Mouse (Mus musculus) adipocyte (in vitro differentiated cells): ENCODE data around the gene Gm10300.
A peak's percentile ranks its signal among the peaks of the same experiment; 100 is the strongest.

Source experiments
- DNase-seq: peaks from one replicate; pipeline ENCODE4 v3.0.0-alpha.2; 2016; ENCODE audit warnings: low spot score

Gene Gm10300

DNA sequence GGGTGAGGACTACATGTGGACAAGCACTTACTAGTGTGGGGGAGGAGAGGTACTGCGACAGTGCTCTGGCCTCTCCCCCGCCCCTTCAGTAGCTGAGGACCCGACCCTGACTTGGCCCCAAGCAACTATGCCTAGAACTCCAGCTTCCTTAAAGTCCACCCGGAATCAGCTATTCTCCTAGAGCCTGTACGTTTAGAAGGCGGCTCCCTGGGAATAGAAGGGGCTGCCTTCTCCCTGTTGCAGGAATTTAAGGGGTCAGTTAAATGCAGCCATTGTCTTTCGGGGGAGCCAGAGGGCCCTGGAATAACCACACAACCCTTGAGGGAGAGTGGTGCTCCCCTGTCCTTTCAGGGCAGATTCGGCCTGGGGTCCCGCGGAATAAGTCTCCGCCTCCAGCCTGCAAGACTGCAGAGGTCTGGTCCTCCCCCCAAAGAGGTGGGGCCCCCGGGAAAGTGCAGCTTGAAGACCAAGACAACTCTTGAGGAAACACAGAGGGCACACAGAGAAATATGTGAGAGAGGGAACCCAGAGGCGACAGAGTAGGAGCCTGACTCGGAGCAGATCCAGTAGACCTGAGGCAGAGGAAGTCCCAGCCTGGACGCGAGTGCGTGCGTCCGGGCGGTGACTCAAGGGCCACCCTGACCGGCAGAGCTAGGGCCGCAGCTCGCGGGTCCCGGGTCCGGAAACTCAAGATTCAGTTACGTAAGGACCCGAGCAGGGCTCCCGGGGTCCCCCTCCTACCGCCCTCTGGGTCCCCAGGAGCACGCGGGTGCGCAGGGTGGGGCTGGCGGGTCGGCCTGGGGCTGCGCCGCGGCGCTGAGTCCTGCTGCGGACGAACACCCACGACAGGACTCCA lies at the start of gene Gm10300:
TSS of gene Gm10300 (plus strand) at position 621 of the 856 bp plus-strand sequence.
- no peak for DNase-seq

DNA sequence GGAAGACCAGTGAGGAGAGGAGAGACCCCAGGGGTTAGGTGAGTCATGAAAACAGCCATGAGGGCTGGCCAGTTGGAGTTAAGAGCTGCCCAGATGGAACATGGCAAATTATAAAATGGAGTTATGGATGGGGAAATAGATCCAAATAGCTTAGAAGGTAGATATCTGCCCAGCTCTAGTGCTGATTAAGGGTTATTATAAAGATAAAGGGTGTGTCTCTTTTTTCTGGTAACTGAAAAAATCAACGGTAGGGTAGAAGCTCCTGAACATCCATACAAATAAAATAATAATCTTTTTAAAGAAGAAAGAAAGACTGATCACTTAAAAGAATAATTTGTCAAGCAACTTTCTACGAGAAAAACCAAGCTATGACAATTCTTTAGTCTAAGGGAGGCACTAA lies 49.2 kb upstream of the Gm10300 start:
- DNase-seq, result no peak

DNA sequence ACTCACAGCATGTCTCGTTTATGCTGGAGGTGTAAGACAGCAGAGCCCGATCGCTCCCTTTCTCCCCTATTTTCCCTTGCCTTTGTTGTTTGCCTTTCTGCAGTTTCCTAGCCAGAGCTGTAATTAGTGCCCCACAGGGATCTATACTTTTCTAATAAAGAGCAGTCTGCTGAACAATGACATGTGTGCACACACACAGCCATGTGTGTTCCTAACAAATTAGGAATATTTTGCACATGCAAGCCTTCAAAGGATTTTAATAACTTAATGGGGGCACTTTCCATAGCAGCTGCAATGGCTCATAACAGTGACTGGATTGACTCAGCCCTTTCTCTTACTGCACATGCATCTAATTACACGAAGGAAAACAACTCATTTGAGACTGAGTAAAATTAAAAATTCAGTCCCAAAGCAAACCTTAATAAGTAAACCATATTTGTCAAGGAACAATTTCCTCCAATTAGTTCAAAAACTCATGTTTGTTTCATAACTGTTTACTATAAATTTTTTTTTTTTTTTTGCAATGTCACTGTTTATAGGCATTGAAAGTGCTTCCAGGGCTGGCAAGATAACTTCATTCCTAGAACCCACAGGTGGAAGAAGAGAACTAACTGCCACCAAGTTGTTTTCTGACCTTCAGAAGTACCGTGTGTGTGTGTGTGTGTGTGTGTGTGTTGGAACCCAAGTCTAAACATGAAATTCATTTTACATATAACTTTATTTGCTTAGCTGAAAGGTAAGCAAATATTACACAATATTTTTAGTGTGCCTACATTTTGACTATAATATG lies 48.6 kb upstream of the Gm10300 start:
- no peak for DNase-seq

DNA sequence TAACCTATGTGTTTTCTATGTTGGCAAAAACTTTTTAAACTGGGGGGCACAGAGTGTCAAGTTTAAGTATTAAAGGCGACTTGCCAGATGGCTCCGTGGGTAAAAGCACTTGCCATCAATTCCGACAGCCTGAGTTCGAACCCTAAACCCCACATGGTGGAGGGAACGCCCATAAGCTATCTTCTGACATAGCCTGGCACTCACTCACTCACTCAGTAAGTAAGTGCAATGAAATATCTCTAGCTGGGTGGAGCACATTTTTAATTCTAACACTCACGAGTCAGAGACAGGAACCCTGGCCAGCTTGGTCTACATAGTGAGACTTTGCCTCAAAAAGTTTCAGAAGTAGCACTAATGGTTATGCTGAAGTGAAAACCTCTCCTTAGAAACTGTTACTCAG lies 47.3 kb upstream of the Gm10300 start:
- DNase-seq, result no peak

DNA sequence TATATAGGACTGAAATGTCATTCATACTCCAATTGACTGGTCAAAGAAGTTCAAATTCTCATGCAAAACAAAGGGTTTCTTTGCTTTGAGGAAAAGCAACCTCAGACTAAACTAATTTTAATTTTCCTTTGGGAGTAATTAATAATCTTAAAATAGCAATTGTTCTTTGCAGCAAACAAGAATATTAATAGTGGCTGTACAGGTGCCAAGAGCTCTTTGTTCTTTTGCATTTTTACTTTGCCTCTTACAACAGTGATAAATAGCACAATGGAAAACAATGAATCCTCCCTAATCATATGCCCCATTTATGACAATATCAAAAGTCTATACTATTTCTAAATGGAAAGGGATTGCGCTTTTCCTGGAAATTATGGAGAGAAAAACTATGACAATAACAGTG lies 46.7 kb upstream of the Gm10300 start:
- no peak for DNase-seq

DNA sequence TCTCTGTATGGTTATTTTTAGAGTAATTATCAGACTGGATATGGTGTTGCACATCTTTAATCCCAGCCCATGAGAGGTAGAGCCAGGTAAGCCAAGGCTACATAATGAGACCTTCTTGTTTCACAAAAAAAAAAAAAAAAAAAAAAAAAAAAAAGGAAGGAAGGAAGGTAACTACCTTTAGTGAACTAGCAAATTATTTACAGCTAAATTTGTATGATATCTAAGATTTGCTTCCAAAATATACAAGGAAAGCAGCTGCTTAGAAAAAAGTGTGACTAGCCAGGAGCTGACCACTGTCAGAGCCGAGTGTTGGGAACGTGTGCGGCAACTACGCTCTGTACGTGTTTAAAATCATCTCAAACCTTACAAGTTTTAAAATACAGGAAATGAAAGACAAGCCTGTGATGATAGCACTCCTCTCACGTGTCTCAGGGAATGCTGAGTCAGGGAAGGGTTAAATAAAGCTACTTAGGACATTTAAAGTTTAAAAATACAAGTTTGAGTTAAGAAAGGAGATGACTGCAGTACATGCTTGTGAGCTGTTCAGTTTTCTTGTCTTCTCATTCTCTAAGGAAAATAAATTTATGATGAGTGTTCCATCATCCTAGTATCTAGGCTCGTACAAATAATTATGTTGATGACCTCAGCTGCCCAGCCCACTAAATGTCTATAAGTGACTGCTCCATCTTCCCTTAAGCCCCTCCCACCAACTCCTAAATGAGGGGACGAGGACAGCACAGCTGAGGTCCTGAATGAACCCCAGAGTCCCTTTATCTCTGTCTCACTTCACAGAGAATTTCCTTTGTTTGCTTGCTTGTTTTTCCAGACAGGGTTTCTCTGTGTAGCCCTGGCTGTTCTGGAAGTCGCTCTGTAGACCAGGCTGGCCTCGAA lies 44.4 kb upstream of the Gm10300 start:
- DNase-seq, result no peak

DNA sequence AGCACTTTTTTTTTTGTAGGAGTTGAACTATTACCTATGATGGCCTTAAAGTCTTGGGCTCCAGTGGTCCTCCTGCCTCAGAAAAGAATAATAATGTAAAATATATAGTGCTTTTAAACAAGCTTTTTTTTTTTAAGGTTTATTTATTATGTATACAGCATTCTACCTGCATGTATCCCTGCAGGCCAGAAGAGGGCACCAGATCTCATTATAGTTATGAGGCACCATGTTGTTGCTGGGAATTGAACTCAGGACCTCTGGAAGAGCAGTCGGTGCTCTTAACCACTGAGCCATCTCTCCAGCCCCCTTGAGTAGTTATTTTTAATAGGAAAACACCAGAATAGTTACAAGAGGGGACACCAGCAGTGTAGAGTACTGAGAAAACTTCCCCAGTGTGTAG lies 41.3 kb upstream of the Gm10300 start:
- DNase-seq, result no peak

DNA sequence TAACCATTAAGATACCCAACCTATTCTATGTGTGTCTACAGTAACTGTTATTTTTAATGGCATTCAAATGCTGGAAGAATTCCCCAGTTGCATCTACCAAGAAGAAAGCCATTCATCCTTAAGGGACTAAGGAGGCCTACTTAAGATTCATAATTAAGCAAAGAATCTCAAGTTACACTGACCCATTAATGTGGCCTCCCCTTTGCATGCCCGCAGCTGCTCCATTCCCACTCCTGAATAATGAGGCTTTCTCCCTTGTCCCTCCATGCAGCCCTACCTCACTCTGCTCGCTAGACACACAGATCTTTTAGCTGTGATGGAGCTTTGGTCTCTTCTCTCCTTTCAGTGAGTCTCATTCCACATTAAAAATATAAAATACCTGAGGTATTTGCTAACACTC lies 40.3 kb upstream of the Gm10300 start:
- no peak for DNase-seq

DNA sequence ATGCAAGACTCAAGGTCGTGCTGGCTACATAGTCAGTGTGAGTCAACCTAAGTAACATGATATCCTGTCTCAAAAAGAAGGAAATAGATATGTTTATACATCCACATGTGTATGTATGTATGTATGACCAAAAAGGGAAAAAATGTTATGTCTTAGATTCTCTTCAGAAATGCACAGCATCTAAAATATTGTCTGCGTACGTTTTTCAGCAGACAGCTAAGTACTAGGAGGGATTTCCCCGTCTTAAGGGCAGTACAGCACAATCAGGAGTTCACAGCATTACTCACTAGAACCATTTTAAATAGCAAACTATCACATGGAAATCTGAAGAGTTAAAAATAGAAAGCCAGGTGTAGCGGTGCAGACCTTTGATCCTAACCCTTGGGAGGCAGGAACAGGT lies 37.4 kb upstream of the Gm10300 start:
- DNase-seq, result no peak

DNA sequence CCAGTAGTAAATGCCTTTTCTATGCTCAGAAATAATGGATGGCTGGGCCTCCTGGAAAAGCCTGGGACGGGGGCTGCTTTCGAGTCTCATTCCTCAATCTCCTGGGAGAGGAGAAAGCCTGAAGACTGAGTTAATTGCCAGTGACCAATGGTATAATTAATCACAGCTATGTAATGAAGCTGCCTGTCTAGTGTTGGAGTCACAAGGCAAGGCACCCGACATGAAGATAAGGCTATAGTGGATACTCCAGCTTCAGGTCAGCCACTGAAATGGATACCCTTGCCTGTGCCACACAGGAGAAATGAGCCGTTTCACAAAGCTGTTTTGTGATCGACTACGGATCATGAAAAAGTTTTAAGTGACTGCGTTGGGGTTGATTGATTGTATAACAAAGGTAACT lies 36.5 kb upstream of the Gm10300 start:
- no peak for DNase-seq

DNA sequence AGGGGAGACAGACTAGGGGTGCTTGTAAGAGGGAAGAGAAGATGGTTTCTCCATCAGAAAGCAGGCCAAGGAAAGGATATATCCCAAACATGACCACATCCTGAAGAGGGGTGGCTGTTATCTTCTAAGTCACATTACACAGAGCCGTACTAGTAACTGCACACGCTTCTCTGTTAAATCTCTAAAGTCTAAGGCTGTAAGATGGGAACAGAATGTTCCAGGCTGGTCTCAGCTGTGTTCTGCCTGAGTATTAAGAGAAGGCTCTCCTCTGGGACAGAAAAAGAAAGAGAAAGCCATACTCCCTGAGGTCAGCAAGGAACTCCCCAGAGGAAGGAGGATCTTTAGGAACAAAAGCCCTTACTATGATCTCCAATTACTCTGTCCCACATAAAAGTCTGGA lies 35.7 kb upstream of the Gm10300 start:
- DNase-seq, result no peak

DNA sequence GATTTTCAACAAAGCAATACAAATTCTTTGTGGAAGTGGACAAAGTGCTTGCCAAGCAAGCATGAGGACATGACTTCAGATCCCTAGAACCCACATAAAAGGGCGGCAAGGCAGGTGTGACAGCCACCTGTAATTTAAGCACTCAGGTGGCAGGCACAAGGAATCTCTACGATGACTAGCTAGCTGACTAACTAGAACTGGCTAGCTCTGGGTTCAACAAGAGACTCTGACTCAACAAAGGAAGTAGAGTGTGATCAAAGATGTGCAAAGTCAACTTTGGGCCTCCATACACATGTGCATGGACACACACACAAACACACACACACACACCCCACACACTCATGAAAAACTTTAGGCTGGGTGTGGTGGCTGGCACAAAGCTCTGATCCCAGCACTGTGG lies 35.0 kb upstream of the Gm10300 start:
- DNase-seq, result no peak

DNA sequence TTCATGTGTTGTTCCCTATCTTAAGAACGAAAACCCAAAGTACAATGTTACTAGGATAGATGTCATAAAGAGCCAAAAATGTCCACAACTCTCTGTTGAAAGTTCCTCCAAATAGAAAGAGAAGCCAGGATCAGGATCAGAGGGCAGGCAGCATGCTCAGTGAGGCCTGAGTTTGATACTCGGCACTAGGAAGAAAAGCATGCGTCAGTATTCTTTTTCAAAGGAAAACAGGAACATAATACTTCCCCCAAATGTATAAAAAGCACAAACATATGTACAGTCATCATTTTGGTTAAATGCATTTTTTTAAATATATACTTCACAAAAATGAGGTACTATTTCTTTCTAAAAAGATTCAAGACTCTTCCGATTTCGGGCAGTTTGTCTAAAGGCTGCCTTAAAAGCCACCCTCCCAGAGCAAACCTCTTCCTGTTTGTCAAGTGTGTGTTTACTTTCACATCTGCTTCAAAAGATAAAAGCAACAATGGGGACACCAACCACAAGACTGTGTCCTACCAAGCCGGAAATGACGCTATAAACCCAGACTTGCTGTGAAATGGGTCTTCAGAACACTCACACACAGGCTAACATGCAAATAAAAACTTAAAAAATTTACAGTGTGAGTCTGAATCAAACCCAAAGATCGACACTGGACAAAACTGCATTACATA lies 34.4 kb upstream of the Gm10300 start:
- DNase-seq, result no peak

DNA sequence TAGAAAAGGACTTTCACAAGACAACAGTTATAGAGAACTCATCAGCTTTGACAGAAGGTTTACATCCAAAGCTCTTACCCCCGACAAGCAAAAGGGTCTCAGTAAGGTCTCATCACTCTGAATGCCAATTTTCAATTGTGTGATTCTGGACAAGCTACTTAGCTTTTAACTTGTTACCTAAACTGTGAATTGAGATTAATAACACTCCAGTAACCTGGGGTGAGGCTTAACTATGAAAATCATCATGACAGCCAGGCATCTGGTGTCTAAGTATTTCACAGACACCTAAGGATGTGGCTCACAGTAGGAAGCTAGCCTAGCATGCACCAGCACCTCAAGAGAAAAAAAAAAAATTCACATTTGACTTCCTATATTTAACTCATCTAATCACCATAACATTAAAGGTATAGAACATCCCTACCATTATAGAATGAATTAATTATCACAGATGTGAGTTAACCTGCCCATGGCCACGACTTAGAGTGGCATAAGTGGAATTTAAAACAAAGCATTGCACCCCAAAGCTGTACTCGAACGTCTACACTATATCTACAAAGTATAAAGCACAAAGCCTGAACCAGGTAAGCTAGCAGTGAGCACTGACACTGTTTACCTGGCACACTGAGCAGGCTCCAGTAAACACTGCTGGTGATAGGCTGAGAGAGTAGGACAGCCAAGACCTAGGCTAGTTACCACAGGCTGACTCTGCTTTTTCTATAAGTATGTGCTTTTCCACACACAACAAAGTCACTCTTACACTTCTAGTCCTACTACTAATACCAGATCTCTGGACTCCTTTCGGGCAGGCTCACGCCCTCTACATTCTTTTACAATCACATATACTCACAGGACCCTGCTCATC lies 32.8 kb upstream of the Gm10300 start:
- no peak for DNase-seq

DNA sequence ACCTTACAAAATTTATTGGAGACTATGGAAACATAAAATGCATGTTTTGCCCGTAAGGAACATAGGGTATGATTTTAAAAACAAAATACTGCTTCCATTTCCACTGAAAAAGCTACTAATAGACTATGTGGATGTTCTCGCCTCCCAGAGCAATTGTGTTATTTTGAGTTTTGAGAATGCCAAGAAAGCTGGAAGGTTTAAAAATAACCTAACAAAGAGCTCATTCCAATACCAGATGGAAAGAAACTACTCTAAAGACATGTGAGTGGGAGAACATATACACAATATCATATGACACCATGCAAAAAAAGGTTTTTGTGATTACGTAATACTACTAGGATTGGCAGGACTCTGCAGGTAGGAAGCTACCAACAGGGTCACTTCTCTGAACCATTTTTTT lies 30.8 kb upstream of the Gm10300 start:
- no peak for DNase-seq

DNA sequence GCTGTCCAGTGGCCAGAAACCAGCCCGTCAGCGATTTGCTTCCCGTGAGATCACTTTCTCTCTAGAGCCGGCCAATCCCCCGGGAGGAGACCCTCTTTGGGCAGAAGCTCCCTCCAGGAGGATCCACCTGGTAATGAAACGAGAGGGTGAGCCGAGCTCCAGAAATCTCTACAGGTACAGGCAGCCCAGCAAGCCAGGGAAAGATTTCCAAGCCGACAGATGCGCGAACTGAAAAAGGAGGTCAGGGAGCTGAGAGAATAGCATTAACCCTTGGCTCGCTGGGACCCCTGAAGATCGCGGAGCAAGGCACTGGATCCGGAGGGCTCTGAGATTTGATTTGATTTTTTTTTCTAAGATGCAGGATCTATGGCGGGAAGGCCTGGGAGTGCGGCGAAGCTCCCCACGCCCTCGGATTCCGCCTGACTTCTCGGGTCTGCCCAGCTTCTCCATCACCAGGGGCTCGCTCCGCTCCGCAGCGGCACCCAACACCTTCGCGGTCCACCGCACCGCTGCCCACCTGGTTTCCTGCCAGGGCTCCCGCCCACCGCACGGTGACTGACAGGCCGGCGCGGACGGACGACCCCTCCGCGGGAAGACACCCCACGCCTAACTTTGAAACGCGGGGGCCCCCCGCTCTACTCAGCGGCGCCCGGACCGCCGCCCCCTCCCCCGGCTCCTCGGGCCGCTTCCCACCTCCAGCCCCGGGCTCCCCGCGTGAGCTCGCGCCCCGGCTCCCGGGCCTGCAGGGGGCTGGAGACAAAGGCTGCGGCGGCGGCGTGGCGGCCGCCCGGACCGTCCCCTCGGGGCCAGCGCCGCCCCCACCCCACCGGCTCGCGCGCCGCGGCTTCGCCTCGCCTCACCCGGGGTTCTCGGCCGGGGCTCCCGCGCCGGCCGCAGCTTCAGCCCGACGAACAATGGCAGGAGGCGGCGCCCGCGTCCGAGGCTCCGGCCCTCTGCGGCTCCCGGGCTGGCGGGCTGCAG lies 26.2 kb upstream of the Gm10300 start:
- no peak for DNase-seq

DNA sequence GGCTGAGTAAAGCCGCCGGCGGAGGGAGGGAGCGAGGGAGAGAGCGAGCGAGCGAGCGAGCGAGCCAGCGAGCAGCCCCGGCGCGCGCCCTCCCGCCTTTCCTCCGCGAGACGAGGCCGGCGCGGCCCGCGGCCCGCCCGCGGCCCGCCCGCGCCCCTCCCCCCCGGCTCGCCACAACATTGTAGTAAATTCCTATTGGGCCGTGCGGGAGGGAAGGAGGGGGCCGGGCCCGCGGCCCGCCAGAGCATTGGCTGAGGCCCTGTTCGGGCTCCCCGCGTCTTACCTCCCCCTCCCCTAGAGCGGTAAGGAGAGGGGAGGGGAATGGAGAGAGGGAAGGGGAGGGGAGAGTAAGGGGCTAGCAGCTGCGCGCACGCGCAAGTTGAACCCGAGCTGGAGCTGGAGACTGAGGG lies 25.5 kb upstream of the Gm10300 start:
- DNase-seq, result peak; percentile 39

DNA sequence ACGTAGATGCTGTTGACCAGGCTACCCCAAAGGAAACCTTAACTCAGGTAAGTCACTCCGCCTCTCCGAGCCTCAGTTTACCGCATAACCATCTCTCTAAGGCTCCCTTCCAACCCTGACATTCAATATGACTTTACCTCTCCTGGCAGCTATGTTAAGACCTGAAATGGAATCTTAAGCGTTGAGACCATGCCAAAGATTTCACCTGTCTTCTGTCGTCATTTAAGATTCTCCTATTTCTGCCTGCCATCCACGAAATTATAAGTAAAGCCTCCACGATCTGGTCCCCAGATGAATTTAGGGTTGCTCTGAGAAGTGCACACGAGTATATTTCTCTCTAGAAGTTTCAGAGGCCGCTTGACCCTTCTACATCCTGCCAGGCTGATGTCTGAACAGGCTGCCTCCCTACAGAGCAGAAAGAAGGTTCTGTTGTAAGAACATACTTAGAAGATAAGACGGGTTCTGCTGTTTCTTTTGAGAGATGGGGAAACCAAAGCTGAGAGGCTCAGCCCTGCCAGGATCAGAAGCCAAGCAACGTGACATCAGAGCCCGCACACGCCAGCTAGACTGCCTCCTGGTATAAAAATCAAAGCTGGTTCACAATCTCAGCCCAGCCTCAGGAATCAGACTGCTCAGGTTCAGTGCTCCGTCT lies 24.8 kb upstream of the Gm10300 start:
- no peak for DNase-seq
